Mouse (Mus musculus) limb, embryonic 15.5 days (tissue): ENCODE measurements at regions not wholly inside any gene's neighbourhood (a gene's known extent, or its start where the extent isn't known, plus 50 kb on each side); places are given as distances from the start of the nearest gene placed in this dataset.

Source experiments
- ATAC-seq: fragments of 200-750 bp; cut with Nextera tagmentation; 2 replicates; pipeline ENCODE4 v1.8.0; 2017; ENCODE audit warnings: low read depth, moderate TSS enrichment; ENCODE audit not compliant: insufficient number of reproducible peaks, low FRiP score, low TSS enrichment
- H3K27ac ChIP-seq: fragments of 300-500 bp; sonication (generic); 2 replicates; pipeline ENCODE4 v1.5.1; 2015; ENCODE audit warnings: moderate library complexity, mild to moderate bottlenecking, inconsistent platforms
- H3K27me3 ChIP-seq: fragments of 300-500 bp; sonication (generic); 2 replicates; pipeline ENCODE4 v1.6.1; 2015; ENCODE audit warnings: inconsistent platforms
- H3K36me3 ChIP-seq: fragments of 300-500 bp; sonication (generic); 2 replicates; pipeline ENCODE4 v1.6.1; 2015; ENCODE audit warnings: inconsistent platforms
- H3K4me1 ChIP-seq: fragments of 300-500 bp; sonication (generic); 2 replicates; pipeline ENCODE4 v1.6.1; 2015; ENCODE audit warnings: inconsistent platforms
- H3K4me2 ChIP-seq: fragments of 300-500 bp; sonication (generic); 2 replicates; pipeline ENCODE4 v1.6.1; 2015; ENCODE audit warnings: mild to moderate bottlenecking, inconsistent platforms
- H3K4me3 ChIP-seq: fragments of 300-500 bp; sonication (generic); 2 replicates; pipeline ENCODE4 v1.5.1; 2015; ENCODE audit warnings: mild to moderate bottlenecking, inconsistent platforms
- H3K9ac ChIP-seq: fragments of 300-500 bp; sonication (generic); 2 replicates; pipeline ENCODE4 v1.6.1; 2015; ENCODE audit warnings: inconsistent platforms
- H3K9me3 ChIP-seq: fragments of 300-500 bp; sonication (generic); 2 replicates; pipeline ENCODE4 v1.6.1; 2016; ENCODE audit warnings: inconsistent platforms
- WGBS: fragments of 180-500 bp; shearing (Covaris S2); methylation state at CpG from one replicate; pipeline ENCODE4 v1.1.7; 2015; 5-methylcytosine and 5-hydroxymethylcytosine counted together

DNA sequence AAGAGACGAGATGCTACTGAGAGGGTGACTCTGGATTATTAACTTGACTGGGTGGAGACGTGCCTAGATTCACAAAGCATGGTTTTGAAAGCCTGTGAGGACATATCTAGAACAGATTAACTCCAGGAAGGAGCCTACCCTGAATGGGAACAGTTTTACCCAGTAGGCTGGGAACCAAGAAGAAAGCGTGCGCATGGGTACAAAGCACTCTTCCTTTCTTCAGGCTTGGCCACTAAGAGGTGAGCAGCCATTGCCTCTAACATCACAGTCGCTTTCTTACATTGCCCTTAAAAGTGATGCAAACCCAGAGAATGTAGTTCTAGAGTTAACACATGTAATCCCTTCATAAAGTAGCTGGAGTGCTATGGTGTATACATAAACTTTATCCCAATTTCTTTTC is 414.0 kb downstream of the Efna5 start:
- Histone ChIP-seq H3K9ac (no peak overlapping the region), H3K27me3 (no peaks in the 10 kb centered on the region), H3K9me3 (no peaks in the 10 kb centered on the region), H3K4me3 (no peak overlapping the region), H3K27ac (no peak overlapping the region), H3K36me3 (no peaks in the 10 kb centered on the region), H3K4me2 (no peak overlapping the region), H3K4me1 (no peaks in the 10 kb centered on the region)
- no peak for ATAC-seq
- WGBS: 81% methylated on average over 5 of the region's 5 CpGs

GRCm38 (mm10) chr17:62464994-62465393 is 416.1 kb downstream of the Efna5 start:
- no peaks in the 10 kb centered on the region for H3K27me3 ChIP-seq
- no peak overlapping the region for H3K27ac ChIP-seq
- H3K4me1 ChIP-seq: no peaks in the 10 kb centered on the region
- 71% methylated on average over 4 of the region's 4 CpGs for WGBS
- no peak for ATAC-seq
- H3K4me2 ChIP-seq: no peak overlapping the region
- no peak overlapping the region for H3K4me3 ChIP-seq
- H3K9ac ChIP-seq: no peak overlapping the region
- no peaks in the 10 kb centered on the region for H3K36me3 ChIP-seq
- H3K9me3 ChIP-seq: no peaks in the 10 kb centered on the region

DNA sequence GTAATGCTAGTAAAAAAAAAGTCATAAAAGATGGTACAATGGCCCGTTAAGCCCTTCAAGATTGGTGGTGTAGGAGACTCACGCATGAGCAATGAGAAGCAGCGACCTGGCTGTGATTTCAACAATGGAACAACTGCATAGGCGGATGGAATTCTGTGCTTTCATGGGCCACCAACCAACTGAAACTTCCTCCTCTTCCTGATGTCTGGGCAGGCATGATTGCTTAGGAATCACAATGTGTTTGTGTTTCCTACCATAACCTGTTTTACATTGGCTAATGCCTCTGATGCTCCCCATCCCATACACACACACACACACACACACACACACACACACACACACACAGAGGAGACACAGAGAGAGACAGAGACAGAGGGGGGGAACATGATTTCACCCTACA is 416.9 kb downstream of the Efna5 start:
- WGBS: 67% methylated on average over 4 of the region's 4 CpGs
- H3K4me3 ChIP-seq: no peak overlapping the region
- H3K9me3 ChIP-seq: no peaks in the 10 kb centered on the region
- H3K9ac ChIP-seq: no peak overlapping the region
- no peak for ATAC-seq
- H3K36me3 ChIP-seq: no peaks in the 10 kb centered on the region
- H3K4me1 ChIP-seq: no peaks in the 10 kb centered on the region
- H3K27me3 ChIP-seq: no peaks in the 10 kb centered on the region
- H3K27ac ChIP-seq: no peak overlapping the region
- no peak overlapping the region for H3K4me2 ChIP-seq

GRCm38 (mm10) chr17:62461304-62462245 is 419.5 kb downstream of the Efna5 start:
- H3K9me3 ChIP-seq: no peaks in the 10 kb centered on the region
- no peak overlapping the region for H3K4me3 ChIP-seq
- no peaks in the 10 kb centered on the region for H3K27me3 ChIP-seq
- H3K4me1 ChIP-seq: no peaks in the 10 kb centered on the region
- no peak for ATAC-seq
- 37% methylated on average over 17 of the region's 17 CpGs for WGBS
- no peak overlapping the region for H3K9ac ChIP-seq
- H3K36me3 ChIP-seq: no peaks in the 10 kb centered on the region
- no peak overlapping the region for H3K4me2 ChIP-seq
- no peak overlapping the region for H3K27ac ChIP-seq

GRCm38 (mm10) chr17:62458964-62459363 is 422.2 kb downstream of the Efna5 start:
- Histone ChIP-seq H3K9me3 (no peaks in the 10 kb centered on the region), H3K4me2 (no peak overlapping the region), H3K4me3 (no peak overlapping the region), H3K27me3 (no peaks in the 10 kb centered on the region), H3K27ac (no peak overlapping the region), H3K4me1 (no peaks in the 10 kb centered on the region), H3K9ac (no peak overlapping the region), H3K36me3 (no peaks in the 10 kb centered on the region)
- 33% methylated on average over 7 of the region's 7 CpGs for WGBS
- ATAC-seq: no peak

DNA sequence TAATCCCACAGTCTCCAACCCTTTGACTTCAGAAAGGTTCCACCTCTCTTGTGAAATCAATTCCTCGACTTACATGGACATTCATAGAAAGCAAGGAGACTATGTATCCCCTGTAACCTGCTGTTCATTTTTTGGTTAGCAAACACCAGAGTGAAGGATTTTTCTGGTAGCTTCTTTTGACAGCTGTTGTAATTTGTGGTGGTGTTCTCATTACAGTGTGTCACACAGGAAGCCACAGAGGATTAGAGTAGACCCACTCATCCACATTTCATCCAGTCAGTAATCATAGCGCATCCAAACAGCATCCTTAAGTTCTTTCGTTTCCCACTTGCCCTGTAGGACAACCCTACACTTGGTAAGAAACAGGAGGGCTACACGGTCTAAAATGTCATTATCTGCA is 443.1 kb downstream of the Efna5 start:
- ATAC-seq: no peak
- H3K4me1 ChIP-seq: no peaks in the 10 kb centered on the region

GRCm38 (mm10) chr17:62436044-62436443 is 445.1 kb downstream of the Efna5 start:
- Histone ChIP-seq H3K27ac (no peak overlapping the region), H3K27me3 (no peaks in the 10 kb centered on the region), H3K4me2 (no peak overlapping the region), H3K36me3 (no peaks in the 10 kb centered on the region), H3K4me3 (no peak overlapping the region), H3K4me1 (no peaks in the 10 kb centered on the region), H3K9ac (no peak overlapping the region), H3K9me3 (no peaks in the 10 kb centered on the region)
- WGBS: 85% methylated on average over 1 of the region's 1 CpGs
- no peak for ATAC-seq

More for the DNA sequence above, 443.1 kb downstream of the Efna5 start:
- H3K27ac ChIP-seq: no peak overlapping the region
- H3K9ac ChIP-seq: no peak overlapping the region
- no peak overlapping the region for H3K4me3 ChIP-seq
- H3K27me3 ChIP-seq: no peaks in the 10 kb centered on the region
- WGBS: 75% methylated on average over 4 of the region's 4 CpGs
- no peak overlapping the region for H3K4me2 ChIP-seq
- no peaks in the 10 kb centered on the region for H3K36me3 ChIP-seq
- no peaks in the 10 kb centered on the region for H3K9me3 ChIP-seq

DNA sequence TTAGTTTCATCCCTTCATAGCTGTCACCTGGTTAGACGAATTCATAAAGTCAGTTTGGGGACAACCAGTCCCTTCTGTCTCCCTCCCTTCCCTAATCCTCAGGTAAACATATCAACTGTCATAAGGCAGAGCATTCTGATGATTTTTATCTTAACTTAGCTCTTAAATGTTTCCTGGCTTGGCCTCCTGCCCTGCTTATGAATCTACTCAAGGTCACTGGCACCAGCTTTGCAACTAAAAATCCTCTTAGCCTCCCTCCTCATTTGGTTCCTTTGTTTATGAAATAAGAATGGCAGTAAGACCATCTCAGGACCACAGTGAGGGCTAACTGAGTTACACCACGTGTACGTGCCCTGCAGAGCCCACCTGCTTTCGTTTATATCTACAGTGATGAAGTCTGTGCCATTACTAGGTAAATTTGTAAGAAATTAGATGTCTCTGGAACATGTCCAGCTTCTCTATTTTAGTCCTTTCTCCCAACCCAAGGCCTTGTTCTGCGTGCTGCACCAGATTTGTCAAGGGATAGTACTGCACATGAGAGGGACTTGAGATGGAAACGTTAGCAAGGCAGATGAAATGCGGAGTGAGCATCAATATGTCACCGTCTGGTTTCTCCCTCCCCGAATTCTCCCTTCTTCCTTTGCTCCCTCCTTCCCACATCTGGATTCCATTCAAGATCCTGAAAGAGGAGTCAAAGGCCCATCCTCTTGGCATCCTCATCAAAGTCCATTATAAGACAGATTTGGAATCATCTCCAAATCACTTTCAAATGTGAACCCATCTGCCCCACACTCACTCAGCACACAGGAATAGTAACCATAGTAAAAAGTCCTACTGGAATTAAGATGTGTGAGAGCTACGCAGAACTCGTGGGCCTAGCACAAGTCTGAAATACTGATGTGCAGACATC is 457.4 kb downstream of the Efna5 start:
- H3K27ac ChIP-seq: no peak overlapping the region
- H3K4me3 ChIP-seq: no peak overlapping the region
- ATAC-seq: no peak
- no peaks in the 10 kb centered on the region for H3K27me3 ChIP-seq
- 55% methylated on average over 11 of the region's 11 CpGs for WGBS
- no peaks in the 10 kb centered on the region for H3K4me1 ChIP-seq
- H3K9me3 ChIP-seq: no peaks in the 10 kb centered on the region
- H3K4me2 ChIP-seq: no peak overlapping the region
- no peaks in the 10 kb centered on the region for H3K36me3 ChIP-seq
- no peak overlapping the region for H3K9ac ChIP-seq

GRCm38 (mm10) chr17:62417584-62417983 is 463.5 kb downstream of the Efna5 start:
- Histone ChIP-seq H3K36me3 (no peaks in the 10 kb centered on the region), H3K27ac (no peak overlapping the region), H3K27me3 (no peaks in the 10 kb centered on the region), H3K9ac (no peak overlapping the region), H3K9me3 (no peaks in the 10 kb centered on the region), H3K4me1 (no peaks in the 10 kb centered on the region), H3K4me2 (no peak overlapping the region), H3K4me3 (no peak overlapping the region)
- WGBS: 67% methylated on average over 7 of the region's 8 CpGs
- no peak for ATAC-seq

DNA sequence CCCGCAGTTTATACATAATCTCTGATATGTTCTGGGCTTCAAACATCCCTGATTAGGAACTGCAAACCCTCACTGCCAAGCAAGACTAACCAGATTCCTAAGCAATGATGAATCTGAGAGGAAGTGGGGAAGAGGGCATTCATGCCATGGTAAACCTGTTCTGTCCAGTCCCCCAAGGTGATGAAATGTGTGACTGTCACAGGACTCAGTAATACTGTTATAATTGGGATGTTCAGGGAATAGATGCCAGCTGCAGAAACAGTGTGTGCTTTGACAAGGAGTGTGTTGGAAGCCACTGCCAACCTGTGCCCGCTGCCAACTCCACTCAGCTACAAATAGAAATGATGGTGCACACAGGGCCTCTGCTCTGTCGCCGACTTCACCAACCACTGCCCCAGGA is 466.0 kb downstream of the Efna5 start:
- H3K36me3 ChIP-seq: no peaks in the 10 kb centered on the region
- no peaks in the 10 kb centered on the region for H3K27me3 ChIP-seq
- no peaks in the 10 kb centered on the region for H3K4me1 ChIP-seq
- H3K4me3 ChIP-seq: no peak overlapping the region
- H3K27ac ChIP-seq: no peak overlapping the region
- no peak for ATAC-seq
- H3K4me2 ChIP-seq: no peak overlapping the region
- no peaks in the 10 kb centered on the region for H3K9me3 ChIP-seq
- WGBS: 82% methylated on average over 4 of the region's 4 CpGs
- H3K9ac ChIP-seq: no peak overlapping the region

DNA sequence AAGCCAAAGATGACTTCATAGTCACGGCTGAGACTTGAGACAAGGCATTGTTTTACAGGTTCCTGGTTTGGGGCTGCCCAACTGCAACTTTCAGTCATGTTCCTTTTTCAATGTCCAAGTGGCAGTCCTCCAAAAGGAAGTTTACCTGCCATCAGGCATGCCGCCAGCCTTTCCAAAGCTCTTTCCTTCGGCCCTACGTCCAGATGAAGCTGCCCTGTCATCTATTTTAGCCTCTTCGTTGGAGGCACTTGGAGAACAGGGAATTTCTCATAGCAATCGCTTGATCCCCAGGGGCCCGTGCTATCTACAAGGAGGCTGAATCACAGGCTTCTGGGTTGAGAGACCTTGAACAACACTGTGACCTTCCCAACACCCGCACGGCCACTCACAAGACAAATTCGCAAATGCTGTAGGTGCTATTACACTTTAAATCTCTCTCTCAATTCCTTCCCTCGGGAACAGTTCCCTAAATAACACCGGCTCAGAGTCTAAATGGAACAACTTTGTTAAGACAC is 468.4 kb downstream of the Efna5 start:
- 72% methylated on average over 12 of the region's 12 CpGs for WGBS
- Histone ChIP-seq H3K4me1 (no peaks in the 10 kb centered on the region), H3K27me3 (no peaks in the 10 kb centered on the region), H3K9me3 (no peaks in the 10 kb centered on the region), H3K9ac (no peak overlapping the region), H3K36me3 (no peaks in the 10 kb centered on the region), H3K27ac (no peak overlapping the region), H3K4me3 (no peak overlapping the region), H3K4me2 (no peak overlapping the region)
- ATAC-seq: no peak

DNA sequence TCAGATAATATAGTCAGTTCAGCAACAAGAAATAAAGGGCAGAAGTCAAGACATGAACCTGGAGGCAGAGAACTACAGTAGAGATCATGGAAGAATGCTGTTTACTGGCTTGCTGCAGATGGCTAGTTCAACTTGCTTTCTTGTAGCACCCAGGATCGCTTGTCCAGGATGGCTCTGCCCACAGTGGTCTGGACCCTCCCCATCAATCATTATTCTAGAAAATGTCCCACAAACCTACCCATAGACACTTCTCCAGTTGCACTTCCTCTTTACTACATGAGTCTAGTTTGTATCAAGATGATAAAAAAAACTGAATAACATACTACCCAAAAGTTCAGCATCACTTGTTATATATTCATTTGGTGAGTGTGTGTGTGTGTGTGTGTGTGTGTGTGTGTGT is 477.4 kb downstream of the Efna5 start:
- H3K4me3 ChIP-seq: no peak overlapping the region
- H3K4me1 ChIP-seq: no peaks in the 10 kb centered on the region
- no peaks in the 10 kb centered on the region for H3K9me3 ChIP-seq
- 90% methylated on average over 1 of the region's 1 CpGs for WGBS
- H3K27ac ChIP-seq: no peak overlapping the region
- no peaks in the 10 kb centered on the region for H3K36me3 ChIP-seq
- H3K4me2 ChIP-seq: no peak overlapping the region
- no peak overlapping the region for H3K9ac ChIP-seq
- no peak for ATAC-seq
- H3K27me3 ChIP-seq: no peaks in the 10 kb centered on the region
